ENCODE assay signal across 35 mouse cellular contexts in genomic region chr2:132569686-132570085, GRCm38 (mm10).
"Had no signal": no experiment of that assay in that cellular context is flagged by ENCODE, and none has a peak within 500 bp of the region (broad histone marks: within the 10 kb centered on the region; RNA-seq: fewer than 3 reads in every experiment).

No protein-coding gene starts in this region.

- H3K4me2 ChIP-seq: heart, embryonic 11.5 days; heart, embryonic 12.5 days; heart, embryonic 13.5 days; heart, embryonic 15.5 days; hindbrain, embryonic 12.5 days; hindbrain, embryonic 13.5 days; hindbrain, embryonic 14.5 days; hindbrain, embryonic 15.5 days; intestine, embryonic 15.5 days; kidney, embryonic 15.5 days had no signal

- DNase-seq: heart, postnatal 10 days; heart, postnatal 14 days; heart, postnatal 36 days; heart, postnatal 4 days; kidney, adult 11 months; kidney, adult 18-20 months; kidney, adult 2 months; kidney, adult 8-10 months; kidney, adult 9 months; kidney, postnatal 10 days; kidney, postnatal 14 days; kidney, postnatal 25 days; kidney, postnatal 36 days; kidney, postnatal 4 days; layer of hippocampus, adult 9-11 months; layer of hippocampus, postnatal 36 days had no signal

- H3K9me3 ChIP-seq: heart, embryonic 10.5 days; heart, embryonic 12.5 days; heart, embryonic 13.5 days; heart, embryonic 15.5 days; hindbrain, embryonic 10.5 days; hindbrain, embryonic 12.5 days; hindbrain, embryonic 13.5 days; hindbrain, embryonic 15.5 days; intestine, embryonic 15.5 days; kidney, embryonic 15.5 days had no signal

- H3K4me3 ChIP-seq: heart, embryonic 10.5 days; heart, embryonic 12.5 days; heart, embryonic 13.5 days; heart, embryonic 15.5 days; hindbrain, embryonic 10.5 days; hindbrain, embryonic 12.5 days; hindbrain, embryonic 13.5 days; hindbrain, embryonic 15.5 days; intestine, embryonic 15.5 days; kidney, embryonic 15.5 days; layer of hippocampus, adult 2 months had no signal

- H3K4me1 ChIP-seq: heart, embryonic 10.5 days; hindbrain, embryonic 10.5 days; hindbrain, embryonic 12.5 days; hindbrain, embryonic 15.5 days; intestine, embryonic 15.5 days; kidney, embryonic 15.5 days had no signal

- H3K27ac ChIP-seq: heart, embryonic 10.5 days; heart, embryonic 13.5 days; heart, embryonic 15.5 days; hindbrain, embryonic 10.5 days; hindbrain, embryonic 12.5 days; hindbrain, embryonic 13.5 days; hindbrain, embryonic 14.5 days; hindbrain, embryonic 15.5 days; hindbrain, postnatal 0 days; intestine, embryonic 15.5 days; kidney, embryonic 15.5 days; kidney, postnatal 0 days; layer of hippocampus, adult 2 months had no signal

- H3K27me3 ChIP-seq: heart, embryonic 12.5 days; heart, embryonic 13.5 days; heart, embryonic 15.5 days; hindbrain, embryonic 12.5 days; hindbrain, embryonic 13.5 days; hindbrain, embryonic 15.5 days; intestine, embryonic 15.5 days; kidney, embryonic 15.5 days had no signal

- ATAC-seq: hindbrain, embryonic 16.5 days; hindbrain, postnatal 0 days; inflammation-experienced regulatory T-cells, adult 6 months; intestine, embryonic 15.5 days; intestine, embryonic 16.5 days; intestine, postnatal 0 days had no signal

- H3K9ac ChIP-seq: heart, embryonic 12.5 days; heart, embryonic 13.5 days; heart, embryonic 15.5 days; hindbrain, embryonic 12.5 days; hindbrain, embryonic 13.5 days; hindbrain, embryonic 14.5 days; hindbrain, embryonic 15.5 days; intestine, embryonic 15.5 days; kidney, embryonic 15.5 days had no signal
